Mouse (Mus musculus) adipocyte (in vitro differentiated cells): ENCODE data around the gene Clpp.

Source experiments
- DNase-seq: peaks from one replicate; pipeline ENCODE4 v3.0.0-alpha.2; 2016; ENCODE audit warnings: low spot score

The Clpp gene

GRCm38 (mm10) chr17:57030931-57031660 lies 41.0 kb downstream of the Clpp start, which contains the start of gene Khsrp:
TSS of gene Khsrp (minus strand) at chr17:57031522.
- DNase-seq = no peak

- peak; percentile 100 for DNase-seq
These were observed 41.7 kb downstream of the Clpp start for GRCm38 (mm10) chr17:57031661-57032420.

GRCm38 (mm10) chr17:57032854-57033253 lies 42.7 kb downstream of the Clpp start:
- no peak for DNase-seq

GRCm38 (mm10) chr17:57038978-57039377 lies 48.9 kb downstream of the Clpp start:
- DNase-seq = no peak

GRCm38 (mm10) chr17:57041554-57041953 lies 51.4 kb downstream of the Clpp start, which contains the start of gene Slc25a41:
TSS of gene Slc25a41 (minus strand) at chr17:57041654.
- DNase-seq = no peak
